Mouse (Mus musculus) embryo, embryonic 10.5 days (tissue): ENCODE measurements around the gene Nelfa.
A peak's percentile ranks its signal among the peaks of the same experiment; 100 is the strongest.
"Not testable (repeated sequence)": the region's sequence is repeated elsewhere in the genome, so short reads cannot be mapped to it uniquely, and the experiment has no call there.

Experiments used
- DNase-seq: peaks from one replicate; pipeline ENCODE4 v3.0.0-alpha.2; 2015; ENCODE audit warnings: low spot score

The Nelfa gene

DNA sequence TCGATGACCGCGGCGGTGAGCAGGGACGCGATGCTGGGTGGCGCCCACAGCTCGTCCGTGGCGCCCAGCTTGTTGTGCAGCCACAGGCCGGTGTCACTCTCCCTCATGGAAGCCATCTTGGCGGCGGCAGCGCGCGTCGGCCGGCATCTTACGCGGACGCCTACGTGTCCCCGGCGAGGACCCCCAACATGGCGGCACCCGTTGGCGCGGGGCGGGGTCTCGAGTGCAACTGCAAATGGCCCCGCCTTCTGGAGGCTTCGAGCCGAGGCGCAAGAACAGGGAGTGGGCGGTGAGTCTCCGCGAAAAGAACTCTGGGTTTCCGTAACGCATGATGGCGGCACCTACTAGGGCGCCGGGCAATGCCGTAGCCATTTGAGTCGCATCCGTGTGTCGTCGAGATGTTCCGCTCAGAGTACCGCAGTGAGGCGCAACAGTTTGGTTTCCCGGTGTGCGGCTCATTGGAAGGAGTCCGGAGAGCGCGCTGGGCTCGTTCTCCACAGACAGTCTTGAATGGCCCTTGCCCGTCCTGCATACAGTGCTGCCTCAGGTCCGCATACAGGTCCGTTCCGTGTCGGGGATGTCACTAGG is at the start of gene Nelfa:
TSS of gene Nelfa (minus strand) at position 294 of the 588 bp plus-strand sequence.
- DNase-seq, result peak; percentile 100

DNA sequence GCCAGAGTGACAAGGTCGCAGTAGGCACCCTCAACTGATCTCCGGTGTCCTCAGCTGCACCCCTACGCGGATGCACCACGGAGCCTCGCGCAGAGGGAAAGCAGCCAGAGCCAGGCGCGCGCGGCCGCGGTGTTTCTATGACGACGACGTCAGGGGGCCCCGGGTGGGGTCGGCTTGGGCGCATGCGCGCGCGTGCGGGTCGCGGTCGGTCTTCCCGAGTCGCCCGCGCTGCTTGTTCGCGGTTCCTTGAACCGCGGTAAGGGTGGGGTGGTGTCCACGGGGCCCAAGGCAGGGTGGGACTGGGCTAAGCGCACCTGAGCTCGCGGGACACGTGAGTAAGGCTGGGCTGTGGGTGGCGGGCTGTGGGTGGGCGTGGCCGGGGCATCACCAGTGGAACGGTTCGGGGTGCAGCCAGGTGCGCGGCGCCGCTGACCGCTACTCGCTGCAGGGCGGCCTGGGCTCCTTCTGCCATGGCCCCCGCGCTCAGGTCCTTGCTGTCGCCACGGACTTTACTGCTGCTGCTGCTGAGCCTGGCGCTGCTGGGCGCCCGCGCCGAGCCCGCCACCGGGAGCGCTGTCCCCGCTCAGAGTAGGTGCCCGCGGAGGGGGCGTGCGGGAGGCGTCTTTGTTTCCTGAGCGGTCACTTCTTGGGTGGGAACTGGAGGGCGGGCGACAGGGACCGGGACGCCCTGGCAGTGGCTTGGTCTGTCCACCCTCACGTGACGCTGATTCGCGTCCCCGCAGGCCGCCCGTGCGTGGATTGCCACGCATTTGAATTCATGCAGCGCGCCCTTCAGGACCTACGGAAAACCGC is 47.3 kb upstream of the Nelfa start, which contains the start of gene Gm1673:
TSS of gene Gm1673 (plus strand) at position 125 of the 813 bp plus-strand sequence.
- DNase-seq, result peak; percentile 92

DNA sequence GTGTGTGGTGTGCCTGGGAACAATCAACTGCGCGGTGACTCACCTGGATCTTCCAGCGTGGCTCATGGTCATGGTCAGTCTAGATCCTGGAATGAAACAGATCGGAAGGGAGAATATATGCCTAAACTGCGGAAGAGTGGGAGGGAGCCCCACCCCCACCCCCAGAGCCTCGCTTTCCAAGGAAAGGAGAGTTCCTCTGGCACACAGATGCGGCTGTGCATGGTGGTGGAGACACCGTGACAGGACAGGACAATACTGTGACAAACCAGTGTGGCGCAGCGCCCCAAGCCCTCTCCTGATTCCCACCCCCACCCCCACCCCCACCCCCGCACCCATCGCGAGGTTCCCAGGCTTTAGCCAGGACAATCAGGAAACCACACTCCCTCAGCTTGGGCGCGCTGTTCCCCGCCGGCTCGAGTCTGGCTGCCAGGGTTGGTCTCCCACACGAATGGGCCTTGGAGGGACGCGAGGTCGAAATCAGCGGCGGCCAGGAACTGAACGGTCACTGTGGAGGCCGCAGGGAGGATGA is 46.6 kb upstream of the Nelfa start:
- peak; percentile 15 for DNase-seq

DNA sequence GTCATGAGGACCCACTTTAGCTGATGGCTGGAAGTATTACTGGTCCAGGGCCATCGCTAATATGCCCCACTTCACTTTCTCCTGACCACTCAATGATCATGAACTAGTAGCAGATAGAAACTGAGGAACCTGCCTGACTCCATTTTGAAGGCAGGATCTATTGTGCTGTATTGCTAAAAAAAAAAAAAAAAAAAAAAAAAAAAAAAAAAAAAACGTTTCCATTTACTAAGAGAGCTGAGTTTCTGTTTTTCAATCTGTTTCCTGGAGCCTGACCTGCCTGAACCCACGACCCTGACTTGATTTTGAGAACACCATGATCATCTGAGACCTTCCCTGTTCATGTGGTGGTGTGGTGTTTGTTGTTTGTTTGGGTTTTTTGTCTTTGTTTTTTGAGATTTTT is 40.1 kb upstream of the Nelfa start:
- no peak for DNase-seq

DNA sequence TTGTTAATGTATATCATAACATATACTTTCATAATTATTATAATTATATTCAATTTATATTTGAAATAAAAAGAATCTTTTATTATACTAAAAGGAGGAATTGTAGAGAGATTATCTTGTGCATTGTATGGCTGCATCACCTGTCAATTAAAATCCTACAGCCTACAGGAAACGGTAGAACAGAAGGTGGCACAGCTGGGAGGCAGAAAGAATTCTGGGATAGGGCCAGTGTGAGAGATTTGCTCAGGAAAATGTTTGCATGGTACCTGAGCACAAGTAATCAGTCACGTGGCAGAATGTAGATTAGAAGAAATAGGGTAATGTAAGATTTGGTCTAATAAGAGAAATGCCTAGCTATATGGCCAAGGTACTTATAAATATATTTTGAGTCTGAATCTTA is 38.5 kb upstream of the Nelfa start:
- DNase-seq, result no peak

DNA sequence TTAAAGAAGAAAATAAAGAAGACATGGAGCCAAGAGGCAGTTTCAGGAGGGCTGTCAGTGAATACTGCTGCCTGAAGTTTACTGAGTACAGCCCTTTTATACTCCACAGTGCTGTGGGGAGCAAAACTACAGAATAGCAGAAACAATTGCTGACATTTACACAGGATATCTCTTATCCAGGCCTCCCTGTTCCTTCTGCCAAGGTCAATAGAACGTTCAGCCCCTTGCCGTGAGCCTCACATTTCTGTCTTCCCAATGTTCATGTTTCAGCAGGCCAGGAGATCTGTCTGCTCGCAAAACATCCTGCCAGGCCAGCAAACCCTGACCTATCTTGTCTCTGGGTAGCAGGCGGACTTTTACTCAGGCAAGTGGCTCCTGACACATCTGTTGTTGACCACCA is 23.2 kb upstream of the Nelfa start:
- DNase-seq, result no peak

DNA sequence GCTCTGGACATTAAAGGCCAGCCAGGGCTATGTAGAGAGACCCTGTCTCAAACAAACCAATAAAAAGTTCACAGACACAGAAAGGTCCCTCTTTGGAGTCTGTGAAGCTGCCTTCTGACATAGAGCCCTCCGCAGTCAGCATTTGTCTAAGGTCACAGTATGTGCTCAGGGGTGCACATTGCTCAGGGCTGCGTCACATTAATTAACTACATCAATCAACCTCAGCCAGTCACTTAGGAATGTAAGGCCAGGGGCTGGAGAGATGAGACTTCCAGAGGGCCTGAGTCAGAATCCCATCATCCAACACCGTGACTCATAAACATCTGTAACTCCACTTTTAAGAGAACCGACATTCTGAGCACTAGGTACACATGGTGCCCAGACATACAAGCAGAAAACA is 19.7 kb upstream of the Nelfa start:
- DNase-seq, result no peak

DNA sequence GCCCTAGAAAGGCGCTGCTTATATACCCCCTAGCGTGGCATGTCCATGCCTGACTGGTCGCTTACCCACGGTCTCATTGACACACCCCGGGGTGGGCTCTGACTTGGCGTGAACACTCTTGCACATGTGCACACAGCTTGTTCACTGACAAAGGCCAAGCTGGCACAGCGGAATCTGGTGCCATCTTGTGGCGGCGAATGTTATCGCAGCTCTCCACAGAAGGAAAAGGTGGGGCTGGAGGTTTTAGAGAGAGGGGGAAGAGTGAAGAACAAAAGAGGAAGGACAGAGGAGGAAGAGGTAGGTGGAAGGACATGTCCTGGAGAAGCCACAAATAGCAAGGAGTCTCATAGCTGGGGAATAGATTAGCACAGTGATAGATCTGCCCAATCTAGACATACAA is 18.1 kb upstream of the Nelfa start:
- peak; percentile 74 for DNase-seq

DNA sequence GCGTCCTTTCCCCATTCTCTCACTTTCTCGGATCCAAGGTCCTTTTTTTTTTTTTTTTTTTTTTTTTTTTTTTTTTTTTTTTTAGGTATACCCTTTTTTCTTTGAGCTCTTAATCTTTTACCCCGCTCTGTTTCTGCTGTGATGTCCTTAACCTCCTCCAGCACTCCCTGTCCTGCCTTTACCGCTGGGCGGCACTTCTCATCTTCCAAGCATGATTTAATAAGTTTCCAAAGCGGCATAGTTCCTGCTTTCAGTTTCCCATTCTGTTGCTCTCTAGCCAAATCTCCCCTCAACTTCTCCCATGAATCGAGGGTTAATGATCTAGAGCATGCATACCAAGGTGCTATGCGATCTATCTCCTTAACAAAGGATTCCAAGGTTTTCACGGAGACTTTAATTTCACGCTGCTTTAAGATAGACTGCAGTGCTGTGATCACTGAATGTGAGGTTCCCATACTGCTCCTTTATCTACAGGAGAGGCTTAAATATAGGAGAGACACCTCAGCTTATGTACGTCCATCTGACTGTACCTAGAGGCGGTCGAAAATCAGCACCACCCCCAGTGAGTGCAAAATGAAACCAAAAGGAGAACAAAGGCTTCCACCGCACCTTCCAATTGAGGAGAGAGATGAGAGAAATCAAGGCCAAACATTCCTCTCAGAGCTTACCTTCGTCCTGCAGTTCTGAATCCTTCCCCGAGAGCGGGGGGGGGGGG is 17.4 kb upstream of the Nelfa start:
- no peak for DNase-seq

DNA sequence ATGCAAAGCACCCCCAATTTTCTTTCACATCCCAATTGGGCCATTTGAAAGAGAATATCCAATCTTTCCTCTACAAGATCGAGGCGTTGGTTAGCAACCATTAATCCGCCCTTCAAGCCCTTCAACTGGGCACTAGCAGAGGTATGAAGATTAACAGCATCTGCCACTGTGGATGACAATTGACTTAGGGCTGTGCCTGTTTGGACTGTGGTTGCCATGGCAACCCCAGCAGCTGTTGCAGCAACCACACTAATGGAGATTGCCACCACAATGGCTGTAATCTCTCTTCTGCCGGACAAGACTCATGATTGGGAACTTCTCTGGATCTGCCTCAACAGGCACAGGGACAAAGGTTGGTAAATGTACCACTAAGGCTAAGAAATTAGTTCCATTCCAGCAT is 12.1 kb upstream of the Nelfa start:
- DNase-seq, result peak; percentile 23

DNA sequence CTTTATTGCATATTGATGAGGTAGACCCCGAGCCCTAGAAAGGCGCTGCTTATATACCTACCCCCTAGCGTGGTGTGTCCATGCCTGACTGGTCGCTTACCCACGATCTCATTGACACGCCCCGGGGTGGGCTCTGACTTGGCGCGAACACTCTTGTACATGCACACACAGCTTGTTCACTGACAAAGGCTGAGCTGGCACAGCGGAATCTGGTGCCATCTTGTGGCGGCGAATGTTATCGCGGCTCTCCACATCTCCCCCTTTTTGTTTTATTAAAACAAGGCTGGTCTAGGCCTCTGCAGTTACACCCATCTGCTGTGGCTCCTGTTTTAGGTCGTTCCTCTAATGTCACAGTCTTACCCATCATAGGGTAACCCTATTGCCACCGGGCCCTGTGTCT is 10.8 kb upstream of the Nelfa start:
- DNase-seq, result not testable (repeated sequence)

DNA sequence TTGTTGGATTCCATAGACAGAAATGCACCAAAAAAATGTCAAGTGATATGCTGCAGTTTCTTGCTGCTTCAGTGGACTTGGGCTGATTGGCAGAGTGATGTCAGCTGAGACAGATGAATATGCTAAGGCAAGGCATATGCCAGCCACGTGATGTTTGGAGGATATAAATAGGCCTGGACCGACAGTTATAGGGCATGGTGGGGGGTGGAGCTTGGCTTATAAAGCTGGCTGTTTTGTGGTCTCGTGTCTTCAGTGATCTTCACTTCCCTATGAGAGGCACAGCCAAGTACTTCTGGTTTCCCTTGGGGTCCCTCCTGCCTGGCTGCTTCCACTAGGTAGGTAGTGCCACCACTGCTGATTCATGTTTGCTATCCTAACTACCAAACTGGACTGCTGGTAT is 2.2 kb upstream of the Nelfa start:
- DNase-seq, result no peak

DNA sequence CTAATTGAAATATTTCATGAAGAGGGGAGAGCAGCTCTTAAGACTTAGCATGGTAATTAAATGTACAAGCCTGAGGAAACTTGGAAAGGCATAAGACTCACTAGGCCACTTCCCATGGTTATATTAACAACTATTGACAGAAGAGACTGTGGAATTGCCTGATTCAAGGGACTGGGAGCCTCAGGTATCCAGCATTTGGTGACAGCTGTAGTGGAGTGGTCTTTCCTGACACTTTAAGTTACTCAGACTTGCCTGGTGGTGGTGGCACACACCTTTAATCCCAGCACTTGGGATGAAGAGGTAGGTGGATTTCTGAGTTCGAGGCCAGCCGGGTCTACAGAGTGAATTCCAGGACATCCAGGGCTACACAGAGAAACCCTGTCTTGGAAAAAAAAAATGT is 1.0 kb upstream of the Nelfa start:
- DNase-seq, result no peak

DNA sequence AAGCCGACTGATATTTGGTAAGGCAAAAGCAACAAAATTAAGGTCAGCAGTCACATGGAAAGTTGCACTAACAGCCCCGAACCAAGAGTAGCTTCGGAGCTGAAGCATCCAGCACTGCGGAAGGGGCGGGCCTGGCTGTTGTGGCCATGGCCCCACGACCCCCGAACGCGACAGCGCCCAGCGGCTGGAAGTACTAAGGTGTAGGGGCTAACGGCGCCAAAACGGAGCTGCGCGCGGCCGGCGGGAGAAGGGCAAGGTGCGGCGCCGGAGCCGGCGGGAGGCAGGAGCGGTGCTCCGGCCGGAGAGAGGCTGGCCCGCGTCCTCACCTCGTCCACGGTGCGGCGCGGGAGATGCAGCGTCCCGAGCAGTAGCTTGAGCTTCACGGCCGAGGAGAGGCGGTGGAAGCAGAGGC is 507 bp downstream of the Nelfa start:
- DNase-seq, result peak; percentile 66

DNA sequence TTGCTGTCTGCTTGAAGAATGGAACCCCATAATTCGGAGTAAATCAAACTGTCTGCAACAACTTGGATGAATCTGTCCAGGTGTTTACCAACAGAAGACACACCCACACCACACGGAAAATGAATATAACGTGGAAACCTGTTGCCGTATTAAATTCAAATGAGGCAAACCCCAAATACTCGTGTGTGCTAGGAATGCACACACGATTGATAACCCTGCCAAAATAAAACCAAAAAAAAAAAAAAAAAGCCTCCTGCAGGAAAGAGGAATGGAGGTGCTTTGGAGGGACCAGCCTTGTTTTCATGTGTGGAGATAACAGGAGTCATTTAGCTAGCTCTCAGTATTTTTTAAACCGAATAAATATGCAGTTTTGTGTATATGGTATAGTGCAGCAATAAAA is 1.3 kb downstream of the Nelfa start:
- no peak for DNase-seq

DNA sequence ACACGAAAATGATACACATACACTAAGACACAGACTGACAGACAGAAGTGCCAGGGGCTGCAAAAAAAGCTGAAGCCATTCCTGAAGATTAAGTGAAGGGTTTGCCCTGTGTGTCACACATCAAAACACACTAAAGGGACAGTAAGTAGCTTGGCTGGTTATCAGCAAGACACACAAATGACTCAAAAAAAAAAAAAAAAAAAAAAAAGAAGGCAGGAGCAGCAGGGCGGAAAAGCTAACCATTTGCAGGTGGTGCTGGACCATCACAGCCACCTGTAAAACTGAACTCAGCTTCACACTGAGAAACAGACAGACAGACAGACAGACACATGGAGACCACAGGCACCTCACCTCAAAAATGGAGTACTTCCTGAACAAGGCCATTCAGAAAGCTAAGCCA is 2.1 kb downstream of the Nelfa start:
- no peak for DNase-seq

DNA sequence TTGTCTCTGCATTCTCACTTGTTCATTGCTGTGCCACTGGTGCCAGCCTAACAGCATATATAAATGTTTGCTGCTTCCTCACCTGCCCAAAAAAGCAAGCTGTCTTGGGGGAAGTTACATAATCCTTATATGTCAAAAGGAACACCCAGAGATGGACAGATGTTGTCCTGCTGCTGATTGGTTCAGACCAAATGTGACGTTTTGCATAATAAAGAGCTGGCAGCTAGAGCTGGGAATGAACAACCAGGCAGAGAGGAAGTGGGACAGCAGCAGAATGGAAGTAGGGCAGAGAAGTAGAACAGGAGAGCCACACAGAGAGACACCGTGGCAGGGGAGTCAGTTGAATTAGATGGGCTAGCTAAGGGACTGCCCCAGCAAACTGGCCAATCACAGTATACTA is 3.8 kb downstream of the Nelfa start:
- DNase-seq, result no peak

DNA sequence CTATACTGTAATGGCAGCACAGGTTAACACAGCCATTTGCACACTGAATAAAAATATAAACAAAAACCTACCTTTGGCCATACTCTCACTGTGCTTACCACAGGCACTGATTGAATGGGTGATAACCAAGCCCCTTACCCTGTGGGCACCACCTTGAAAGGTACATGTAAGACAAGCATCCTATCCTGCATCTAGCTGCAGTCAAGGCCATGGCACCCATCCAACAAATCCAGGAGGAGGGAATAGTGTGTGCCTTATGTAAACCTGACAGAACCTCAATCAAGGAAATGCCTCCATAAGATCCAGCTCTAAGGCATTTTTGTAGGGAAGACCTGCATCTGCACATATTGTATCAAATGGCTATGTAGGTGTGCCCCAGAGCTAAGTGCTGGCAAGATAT is 10.0 kb downstream of the Nelfa start:
- no peak for DNase-seq

DNA sequence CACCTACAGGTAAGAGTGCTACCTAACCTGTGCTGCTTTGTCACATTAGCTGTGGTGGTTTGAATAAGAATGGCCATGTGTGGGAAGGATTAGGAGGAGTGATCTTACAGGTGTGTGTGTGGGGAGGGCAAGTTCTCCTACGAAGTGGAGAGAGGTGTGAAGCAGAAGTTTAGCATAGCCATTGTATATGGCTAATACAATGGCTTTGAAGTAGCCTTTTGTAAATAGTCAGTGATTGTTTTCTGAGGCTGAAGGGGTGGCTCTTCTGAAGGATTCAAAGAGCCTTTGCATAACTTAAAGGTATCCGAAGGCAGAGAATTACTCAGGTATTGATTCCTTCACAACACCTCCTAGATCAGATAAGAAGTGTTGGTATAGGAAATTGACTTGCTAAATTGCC is 13.6 kb downstream of the Nelfa start:
- DNase-seq, result no peak

DNA sequence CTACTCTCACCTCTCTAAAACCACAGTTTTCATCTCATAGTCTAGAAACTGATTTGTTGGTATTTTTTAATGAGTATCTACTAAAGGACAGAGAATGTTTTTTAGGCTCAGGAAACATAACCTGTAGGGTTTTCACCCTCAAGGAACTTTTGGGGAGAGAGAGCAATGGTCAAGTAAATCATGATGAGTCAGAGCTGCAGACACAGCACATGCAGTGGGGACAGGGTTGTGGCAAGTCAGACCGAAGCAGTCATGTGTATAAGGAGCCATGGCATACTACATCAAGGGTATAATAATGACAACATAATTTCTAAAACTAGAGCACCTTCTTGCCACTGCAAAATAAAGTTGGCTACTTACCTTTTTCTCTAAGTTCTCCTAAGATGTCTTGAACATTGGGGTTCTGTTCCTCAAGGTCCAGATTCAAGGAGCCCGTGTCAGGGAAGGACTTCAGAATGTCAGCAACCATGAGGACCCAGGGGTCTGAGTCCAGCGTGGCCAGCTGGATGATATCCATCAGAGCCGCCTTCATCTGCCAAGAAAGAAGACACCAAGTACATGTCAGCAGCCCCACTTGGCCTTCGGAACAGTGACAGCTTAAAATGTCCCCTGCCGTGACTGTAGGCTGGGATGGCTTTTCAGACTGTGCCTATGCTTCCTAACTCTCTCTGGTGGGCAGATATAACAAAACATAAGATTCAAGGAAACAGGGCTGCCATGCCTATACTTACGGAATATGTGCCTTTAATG is 14.6 kb downstream of the Nelfa start:
- no peak for DNase-seq

DNA sequence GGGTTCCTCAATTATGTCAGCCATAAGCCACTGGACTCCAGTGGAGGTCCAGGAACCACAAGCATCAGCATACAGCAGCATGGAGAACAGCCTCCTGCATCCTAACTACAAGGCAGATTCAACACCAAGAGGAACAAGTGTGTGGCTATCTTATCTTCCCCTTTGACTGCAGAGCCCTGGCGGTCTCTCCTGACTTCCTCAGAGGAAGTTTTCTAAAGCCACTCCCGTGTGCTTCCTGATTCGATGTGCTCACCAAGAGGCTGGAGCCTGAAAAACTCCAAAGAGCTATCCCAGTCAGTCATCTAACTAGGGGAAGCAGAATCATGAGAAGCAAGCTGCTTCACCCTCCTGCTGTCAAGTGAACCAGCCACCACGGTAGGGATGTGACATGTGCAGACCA is 15.3 kb downstream of the Nelfa start:
- no peak for DNase-seq

DNA sequence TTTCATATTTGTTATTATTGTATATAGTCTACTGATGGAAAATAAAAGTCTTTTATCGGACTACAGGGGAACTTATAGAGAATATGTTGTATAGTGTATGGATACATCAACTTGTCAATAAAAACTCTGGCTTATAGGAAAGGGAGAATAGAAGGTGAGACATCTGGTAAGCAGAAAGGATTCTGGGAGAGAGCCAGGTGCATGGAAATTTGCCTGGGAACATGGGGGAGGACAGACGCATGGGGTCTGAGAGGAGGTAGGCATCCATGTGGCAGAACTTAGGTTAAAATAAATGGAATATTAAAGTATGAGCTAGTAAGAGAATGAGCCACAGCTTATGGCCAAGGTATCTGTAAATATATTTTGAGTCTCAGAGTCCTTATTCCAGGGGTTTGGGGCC is 16.2 kb downstream of the Nelfa start:
- DNase-seq, result no peak
